Mouse (Mus musculus): ENCODE results near the gene Gm7030.
"Not testable (repeated sequence)": the region's sequence is repeated elsewhere in the genome, so short reads cannot be mapped to it uniquely, and the experiment has no call there.

Gm7030 gene

DNA sequence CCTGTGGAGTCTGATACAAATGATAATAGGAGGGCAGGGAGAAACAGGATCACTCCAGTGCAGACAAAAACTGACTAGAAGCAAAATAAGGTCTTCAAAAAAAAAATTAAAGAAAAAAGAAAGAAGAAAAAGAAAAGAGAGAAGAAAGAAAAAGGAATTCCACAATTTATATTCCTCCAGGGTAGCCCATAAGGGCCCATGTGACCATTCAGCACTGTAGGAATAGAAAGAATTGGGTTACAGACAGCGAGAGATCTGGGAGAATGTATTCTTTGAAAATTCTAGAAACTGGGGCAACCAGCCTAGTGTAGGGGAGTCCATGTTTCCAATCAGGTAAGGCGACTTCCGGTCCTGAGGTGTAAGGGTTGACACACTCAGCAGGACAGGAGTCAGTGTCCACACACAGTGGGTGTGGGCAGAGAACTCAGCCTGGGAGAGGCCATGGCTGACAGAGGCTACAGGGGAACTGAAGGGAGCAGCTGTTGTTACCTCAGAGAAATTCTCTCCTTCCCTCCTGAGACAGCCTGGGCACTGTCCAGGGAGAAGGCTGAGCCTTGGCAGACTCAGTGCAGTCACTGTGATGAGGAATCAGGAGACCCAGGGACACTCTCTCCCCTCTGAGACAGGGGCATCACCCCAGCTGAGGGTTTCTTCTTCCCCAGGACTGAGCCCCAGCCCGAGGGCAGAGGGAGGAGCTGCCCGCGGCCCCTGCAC is 46.5 kb downstream of the Gm7030 start:
- not testable (repeated sequence) for DNase-seq (ENCODE audit: low spot score in 2 of 2)

GRCm38 (mm10) chr17:36081901-36082300 is 47.3 kb downstream of the Gm7030 start:
- not testable (repeated sequence) for DNase-seq (ENCODE audit: low spot score in 2 of 2)

DNA sequence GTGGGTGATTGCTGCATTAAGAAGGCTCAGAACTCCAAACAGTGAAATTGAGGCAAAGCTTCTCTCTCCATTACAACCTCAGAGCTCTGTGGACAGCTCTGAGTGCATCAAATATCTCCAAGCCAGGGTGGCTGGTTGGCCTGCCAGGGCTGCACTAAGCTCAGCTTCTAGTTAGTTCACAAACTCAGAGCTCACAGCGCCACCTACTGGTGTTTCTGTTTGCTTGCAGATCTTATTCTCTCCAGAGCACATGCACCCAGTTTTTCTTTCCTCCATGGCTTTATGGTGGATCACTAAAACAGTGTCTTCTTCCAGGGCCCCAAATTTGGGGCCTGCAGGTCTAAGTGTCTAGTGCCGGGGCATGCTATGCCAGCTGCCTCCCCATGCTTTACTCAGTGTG is 68.4 kb downstream of the Gm7030 start:
- peak; percentile 60 to 74 for DNase-seq (ENCODE audit: low spot score in 2 of 2)
